Mouse (Mus musculus): ENCODE measurements at regions not wholly inside any gene's neighbourhood (a gene's known extent, or its start where the extent isn't known, plus 50 kb on each side); places are given as distances from the start of the nearest gene placed in this dataset.
A peak's percentile ranks its signal among the peaks of the same experiment; 100 is the strongest.

- TF ChIP-seq SMC3 (IDR thresholded peaks at IDR 0.05; ENCODE audit: low read depth, low read length) (peak; percentile 56), ZKSCAN1 (IDR thresholded peaks at IDR 0.05; ENCODE audit: borderline replicate concordance, low read depth, low read length) (no peak), RAD21 (IDR thresholded peaks at IDR 0.05; ENCODE audit: low read depth, low read length) (peak; percentile 59), CTCF (conservative IDR thresholded peaks at IDR 0.05 in 1 of 2, IDR thresholded peaks at IDR 0.05 in 1 of 2; ENCODE audit: low read depth in 2 of 2, low read length in 2 of 2) (peak in 1 of 2 experiments; percentile 55; a peak in 2 of 4 replicates)
- no peak overlapping the region for H3K4me3 ChIP-seq (replicated peaks in 1 of 3; ENCODE audit: low read depth in 2 of 3, low read length in 2 of 3, poor library complexity in 1 of 3)
- dilution Hi-C loops (cut with MboI; ENCODE audit: extremely low pct_ligation_motif_present, extremely low pct_unique_long_range_greater_than_20kb, low sequenced_read_pairs) (no loop called here), in situ Hi-C loops (cut with MboI; ENCODE audit: low pct_ligation_motif_present, low pct_unique_long_range_greater_than_20kb, low sequenced_read_pairs) (no loop called here)
- DNase-seq (ENCODE audit: extremely low read depth), result no peak
- H3K79me2 ChIP-seq (replicated peaks; ENCODE audit: control insufficient read depth, extremely low read depth, insufficient read depth, poor library complexity, severe bottlenecking), result no peaks in the 10 kb centered on the region
- no peak overlapping the region for H3K9ac ChIP-seq (ENCODE audit: insufficient read depth, low read depth)
- H3K4me1 ChIP-seq (ENCODE audit: control insufficient read depth in 1 of 2, insufficient read depth in 2 of 2), result no peaks in the 10 kb centered on the region
- no peak overlapping the region for H3K27ac ChIP-seq (ENCODE audit: insufficient read depth, low read depth)
- H3K4me2 ChIP-seq (ENCODE audit: insufficient read depth, low read depth, poor library complexity, severe bottlenecking), result no peak overlapping the region
- H3K27me3 ChIP-seq (replicated peaks), result no peaks in the 10 kb centered on the region
- H3K36me3 ChIP-seq (replicated peaks in 1 of 2; ENCODE audit: control insufficient read depth in 1 of 2, insufficient read depth in 1 of 2, low read length in 1 of 2), result no peaks in the 10 kb centered on the region
- H3K9me3 ChIP-seq (replicated peaks; ENCODE audit: low read length), result no peaks in the 10 kb centered on the region
These were observed 80.0 kb upstream of the Hpgds start for GRCm38 (mm10) chr6:65224723-65225122.

- no peak overlapping the region for H3K27ac ChIP-seq (ENCODE audit: insufficient read depth, low read depth)
- dilution Hi-C loops (cut with MboI; ENCODE audit: extremely low pct_ligation_motif_present, extremely low pct_unique_long_range_greater_than_20kb, low sequenced_read_pairs) (no loop called here), in situ Hi-C loops (cut with MboI; ENCODE audit: low pct_ligation_motif_present, low pct_unique_long_range_greater_than_20kb, low sequenced_read_pairs) (loop anchor here (25.0 kb wide), 1 partner anchor 150 kb away; no protein-coding TSS in a partner anchor)
- TF ChIP-seq CTCF (conservative IDR thresholded peaks at IDR 0.05 in 1 of 2, IDR thresholded peaks at IDR 0.05 in 1 of 2; ENCODE audit: low read depth in 2 of 2, low read length in 2 of 2) (no peak), ZMIZ1 (IDR thresholded peaks at IDR 0.05; ENCODE audit: low read depth, low read length) (no peak), SMC3 (IDR thresholded peaks at IDR 0.05; ENCODE audit: low read depth, low read length) (no peak), PAX5 (IDR thresholded peaks at IDR 0.05; ENCODE audit: low read length) (no peak), MAFK (IDR thresholded peaks at IDR 0.05; ENCODE audit: insufficient replicate concordance, low read length) (no peak), POLR2AphosphoS2 (IDR thresholded peaks at IDR 0.05; ENCODE audit: low read depth, low read length) (no peak), EP300 (IDR thresholded peaks at IDR 0.05; ENCODE audit: low read length) (no peak), RCOR1 (conservative IDR thresholded peaks at IDR 0.05; ENCODE audit: low read depth, low read length) (no peak), POLR2A (IDR thresholded peaks at IDR 0.05; ENCODE audit: low read depth, low read length) (no peak), NRF1 (IDR thresholded peaks at IDR 0.05; ENCODE audit: low read depth, low read length) (no peak), USF1 (IDR thresholded peaks at IDR 0.05; ENCODE audit: low read depth, low read length) (no peak), RAD21 (IDR thresholded peaks at IDR 0.05; ENCODE audit: low read depth, low read length) (no peak), BHLHE40 (IDR thresholded peaks at IDR 0.05; ENCODE audit: low read depth, low read length) (no peak), NELFE (IDR thresholded peaks at IDR 0.05; ENCODE audit: low read depth, low read length) (no peak), E2F4 (IDR thresholded peaks at IDR 0.05; ENCODE audit: insufficient replicate concordance, low read depth, low read length) (no peak), ETS1 (conservative IDR thresholded peaks at IDR 0.05; ENCODE audit: low read depth, low read length) (no peak), ZKSCAN1 (IDR thresholded peaks at IDR 0.05; ENCODE audit: borderline replicate concordance, low read depth, low read length) (no peak), CHD1 (IDR thresholded peaks at IDR 0.05; ENCODE audit: low read depth, low read length) (no peak), IRF4 (IDR thresholded peaks at IDR 0.05; ENCODE audit: low read depth, low read length) (no peak)
- H3K36me3 ChIP-seq (replicated peaks in 1 of 2; ENCODE audit: control insufficient read depth in 1 of 2, insufficient read depth in 1 of 2, low read length in 1 of 2), result no peaks in the 10 kb centered on the region
- no peak overlapping the region for H3K4me3 ChIP-seq (replicated peaks in 1 of 3; ENCODE audit: low read depth in 2 of 3, low read length in 2 of 3, poor library complexity in 1 of 3)
- H3K4me1 ChIP-seq (ENCODE audit: control insufficient read depth in 1 of 2, insufficient read depth in 2 of 2), result no peaks in the 10 kb centered on the region; a peak in 1 of 4 replicates
- H3K79me2 ChIP-seq (replicated peaks; ENCODE audit: control insufficient read depth, extremely low read depth, insufficient read depth, poor library complexity, severe bottlenecking), result no peaks in the 10 kb centered on the region
- H3K9me3 ChIP-seq (replicated peaks; ENCODE audit: low read length), result no peaks in the 10 kb centered on the region
- no peak overlapping the region for H3K4me2 ChIP-seq (ENCODE audit: insufficient read depth, low read depth, poor library complexity, severe bottlenecking)
- H3K9ac ChIP-seq (ENCODE audit: insufficient read depth, low read depth), result no peak overlapping the region
- no peak for DNase-seq (ENCODE audit: extremely low read depth)
- no peaks in the 10 kb centered on the region for H3K27me3 ChIP-seq (replicated peaks)
These were observed 117.9 kb upstream of the Hpgds start for GRCm38 (mm10) chr6:65262572-65262971.
